Mouse (Mus musculus): ENCODE results near the gene Nim1k. TPM values are rescaled to one million over a fixed set of nuclear protein-coding genes. Genes with fewer than 3 reads are reported as not detected.

The Nim1k gene
- 10 to 100 TPM; 13.2 to 13.4 TPM for total RNA-seq (2021)

DNA sequence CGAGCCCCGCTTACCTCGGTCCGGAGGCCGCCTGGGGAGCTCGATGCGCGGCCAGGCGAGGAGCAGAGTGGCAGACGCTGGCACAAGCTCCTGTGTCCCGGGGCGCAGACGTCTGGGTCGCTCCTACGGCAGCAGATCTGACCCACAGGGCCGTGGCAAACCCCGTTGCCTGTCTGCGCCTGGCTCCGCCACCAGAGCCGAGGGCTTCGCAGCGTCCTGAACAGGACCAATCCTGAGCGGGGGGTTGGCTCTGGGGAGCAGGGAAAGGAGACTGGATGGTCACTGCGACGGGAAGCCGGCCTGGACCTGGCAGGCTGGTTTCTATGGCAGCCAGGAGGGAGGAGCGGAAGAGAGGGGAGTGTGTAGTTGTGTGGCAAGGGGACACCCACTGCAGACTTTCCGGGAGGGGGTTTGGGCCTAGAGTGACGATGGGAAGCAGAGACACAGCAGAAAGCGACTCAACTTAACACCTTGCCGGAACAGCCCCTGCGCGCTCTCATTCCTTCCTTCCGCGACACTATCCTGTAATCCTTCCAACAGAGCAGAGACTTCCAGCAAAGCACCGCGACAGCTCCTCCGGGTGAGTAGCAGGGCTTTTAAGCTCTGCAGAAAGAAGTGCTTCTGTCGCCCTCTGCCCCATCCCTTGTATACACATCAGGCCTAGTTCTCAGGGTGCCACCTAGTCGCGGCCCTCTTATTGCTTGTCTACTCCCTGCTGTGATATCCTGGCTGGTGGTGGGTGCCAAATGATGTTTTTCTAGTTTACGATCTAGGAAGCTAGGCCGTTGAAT, at the start of gene Nim1k:
Gene Nim1k (minus strand): TSS at position 202 of the 791 bp plus-strand sequence.
- DNase-seq (ENCODE audit: extremely low spot score in 1 of 2, low spot score in 1 of 2) = peak; percentile 67 to 78

DNA sequence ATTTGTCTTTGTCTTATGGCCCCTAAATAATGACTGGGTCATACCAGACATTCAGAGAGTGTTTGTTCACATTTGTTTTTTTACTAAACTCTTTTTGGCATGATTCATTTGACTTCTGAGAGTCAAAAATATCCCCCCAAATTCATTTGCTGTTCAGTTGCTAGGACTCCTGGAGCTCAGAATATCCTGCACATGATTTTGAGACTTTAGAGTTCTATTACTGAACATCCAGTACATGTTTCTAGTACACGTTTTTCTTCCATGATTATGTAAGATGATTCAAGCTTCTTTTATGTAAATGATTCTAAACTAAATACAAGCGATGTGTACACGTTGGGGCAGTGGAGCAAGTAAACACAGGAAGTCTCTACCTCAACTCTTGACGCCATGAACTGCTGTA, 42.0 kb upstream of the Nim1k start:
- DNase-seq (ENCODE audit: extremely low spot score in 1 of 2, low spot score in 1 of 2) = no peak

DNA sequence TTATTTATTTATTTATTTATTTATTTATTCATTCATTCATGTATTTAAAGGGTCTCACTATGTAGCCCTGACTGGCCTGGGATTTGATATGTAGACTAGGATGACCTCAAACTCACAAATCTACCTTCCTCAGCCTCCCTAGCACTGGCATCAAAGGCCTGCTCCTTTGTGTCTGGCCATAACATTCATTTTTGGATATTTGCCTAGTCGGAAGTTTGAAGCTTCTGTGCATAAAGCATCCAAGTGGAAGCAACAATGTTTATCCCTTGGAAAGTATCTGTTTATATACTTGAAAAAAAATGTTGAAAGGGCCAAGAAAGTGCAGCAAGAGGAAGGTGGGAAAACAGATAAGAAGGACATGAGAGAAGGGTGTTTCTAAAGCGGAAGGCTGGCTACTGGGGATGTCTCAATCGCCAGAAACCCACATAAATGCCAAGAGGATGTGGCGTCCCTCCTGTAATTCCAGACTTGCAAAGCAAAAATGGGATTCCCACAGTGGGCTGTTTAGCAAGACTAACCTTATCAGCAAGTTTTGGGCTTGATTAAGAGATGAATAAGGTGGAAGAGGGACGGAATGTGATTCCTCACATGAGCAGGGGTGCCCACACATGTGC, 37.2 kb upstream of the Nim1k start:
- no peak for DNase-seq (ENCODE audit: extremely low spot score in 1 of 2, low spot score in 1 of 2)

DNA sequence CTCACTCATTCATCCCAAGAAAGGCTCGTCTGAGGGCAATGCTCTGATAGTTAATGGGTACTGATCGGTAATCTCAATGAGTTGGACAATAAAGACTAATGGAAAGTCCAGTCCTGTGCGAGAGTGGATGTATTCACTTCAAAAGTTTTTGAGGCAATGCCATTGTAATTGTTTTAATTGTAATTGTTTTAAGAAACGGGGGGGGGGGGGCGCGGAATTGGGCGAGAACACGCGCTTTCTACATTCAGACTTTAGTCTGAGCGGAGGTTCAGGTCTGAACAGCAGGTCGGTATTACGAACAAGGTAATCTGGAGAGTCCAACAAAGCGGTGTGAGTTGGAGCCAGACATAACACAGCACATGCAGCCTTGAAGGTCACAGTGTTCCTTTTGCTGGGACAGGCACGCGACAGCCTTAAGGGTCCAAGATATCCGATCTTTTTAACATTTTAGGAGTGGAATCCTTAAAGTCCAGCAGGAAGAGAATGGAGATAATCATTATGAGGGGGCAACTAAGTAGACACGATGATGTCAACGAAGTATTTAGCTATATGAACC, 36.0 kb upstream of the Nim1k start:
- DNase-seq (ENCODE audit: extremely low spot score in 1 of 2, low spot score in 1 of 2) = no peak

DNA sequence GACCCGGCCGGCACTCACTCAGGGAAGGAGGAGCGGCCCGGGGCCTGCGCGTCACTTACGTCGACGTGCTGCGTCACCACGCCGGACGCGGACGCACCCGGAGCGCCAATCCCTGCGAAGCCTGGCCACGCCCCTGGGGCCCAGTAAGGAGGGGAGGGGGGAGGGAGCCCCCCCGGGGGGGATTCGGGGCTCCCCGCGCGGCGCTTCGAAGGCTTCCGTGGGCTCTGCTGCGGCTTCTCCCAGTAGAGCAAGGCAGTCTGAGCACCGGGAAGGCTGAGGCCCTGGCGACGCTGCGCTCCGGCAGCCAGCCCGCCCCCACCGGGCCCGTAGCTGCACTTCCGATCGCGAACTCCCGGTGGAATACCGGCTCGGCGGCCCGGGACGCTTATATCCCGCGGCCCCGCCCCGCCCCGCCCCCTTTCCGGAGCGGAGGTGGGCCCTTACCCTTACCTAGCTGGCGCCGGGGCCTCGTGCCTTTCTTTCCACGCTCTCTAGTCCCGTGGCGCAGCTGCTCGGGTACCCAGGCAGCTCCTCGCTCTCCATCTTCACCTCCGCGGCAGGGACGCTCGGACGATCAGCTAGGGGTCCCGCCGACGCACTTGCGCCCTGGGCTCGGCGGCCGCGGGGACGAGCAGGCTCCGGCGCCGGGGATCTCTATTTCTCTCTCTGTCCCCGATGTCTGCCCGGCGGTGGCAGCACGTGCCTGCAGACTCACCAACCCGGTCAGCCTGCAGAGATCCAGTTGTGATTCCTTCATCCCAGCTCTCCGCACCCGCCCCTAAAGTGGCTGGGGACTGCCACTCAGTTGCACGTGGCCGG, 35.3 kb upstream of the Nim1k start, which contains the start of gene Zfp131:
Gene Zfp131 (minus strand): TSS at position 129 of the 819 bp plus-strand sequence.
- DNase-seq (ENCODE audit: extremely low spot score in 1 of 2, low spot score in 1 of 2) = peak; percentile 80 to 82

DNA sequence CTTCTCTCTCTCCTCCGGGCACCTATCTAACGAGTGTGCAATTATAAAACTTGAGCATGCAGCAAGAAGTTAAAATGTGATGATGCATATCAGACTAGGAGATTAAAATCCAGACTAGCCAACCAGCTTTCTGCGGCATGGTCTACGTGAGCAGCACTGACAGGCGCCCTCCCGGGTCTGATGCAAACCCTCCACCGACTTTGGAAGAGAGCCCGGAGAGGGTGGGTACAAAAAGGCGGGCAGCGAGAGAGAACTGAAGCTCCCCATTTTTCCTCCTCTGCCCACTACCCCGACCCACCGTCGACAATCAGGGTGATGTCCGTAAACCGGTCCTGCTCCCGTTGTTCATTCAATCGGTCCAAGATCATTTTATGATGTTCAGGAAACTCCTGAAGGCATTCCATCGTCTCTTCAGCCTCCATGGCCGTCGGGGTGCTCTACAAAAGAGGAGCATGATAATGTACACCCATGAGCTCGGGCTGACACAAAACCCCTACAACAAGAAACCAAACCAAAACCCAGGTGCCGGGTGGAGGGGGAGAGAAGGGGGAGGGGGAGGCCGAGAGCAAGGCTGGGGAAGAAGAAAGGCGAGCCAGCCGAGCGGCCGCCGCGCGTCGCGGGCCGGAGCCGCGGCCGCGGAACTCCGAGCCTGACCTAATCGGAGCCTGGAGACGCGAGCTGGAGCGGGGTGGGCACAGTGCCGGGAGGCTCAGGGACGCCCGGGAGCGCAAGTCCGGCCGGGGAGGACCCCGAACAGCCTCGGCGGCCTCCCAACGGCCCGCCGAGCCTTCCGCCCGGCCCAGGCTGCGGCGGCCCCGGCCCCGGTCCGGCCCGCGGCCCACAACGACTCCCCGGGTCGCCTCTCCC, 34.4 kb upstream of the Nim1k start:
- DNase-seq (ENCODE audit: extremely low spot score in 1 of 2, low spot score in 1 of 2) = peak; percentile 38 to 62

DNA sequence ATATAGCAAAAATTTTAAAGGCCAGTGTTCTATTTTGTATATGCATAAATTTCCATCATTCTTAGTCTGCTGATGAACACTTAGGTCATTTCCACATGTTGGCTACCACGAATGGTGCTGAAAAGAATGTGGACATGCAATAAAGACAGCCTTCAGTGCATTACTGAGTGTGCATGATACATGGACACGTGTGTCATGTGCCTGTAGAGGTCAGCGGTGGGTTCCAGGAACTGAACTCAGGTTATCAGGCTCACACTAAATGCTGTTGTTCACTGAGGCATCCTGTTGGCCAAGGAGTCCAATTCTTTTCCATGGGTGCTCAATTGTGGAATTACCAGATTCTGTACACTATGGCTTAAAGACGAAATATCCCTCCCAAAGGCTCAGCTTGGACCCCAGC, 27.9 kb upstream of the Nim1k start:
- DNase-seq (ENCODE audit: extremely low spot score in 1 of 2, low spot score in 1 of 2) = no peak

DNA sequence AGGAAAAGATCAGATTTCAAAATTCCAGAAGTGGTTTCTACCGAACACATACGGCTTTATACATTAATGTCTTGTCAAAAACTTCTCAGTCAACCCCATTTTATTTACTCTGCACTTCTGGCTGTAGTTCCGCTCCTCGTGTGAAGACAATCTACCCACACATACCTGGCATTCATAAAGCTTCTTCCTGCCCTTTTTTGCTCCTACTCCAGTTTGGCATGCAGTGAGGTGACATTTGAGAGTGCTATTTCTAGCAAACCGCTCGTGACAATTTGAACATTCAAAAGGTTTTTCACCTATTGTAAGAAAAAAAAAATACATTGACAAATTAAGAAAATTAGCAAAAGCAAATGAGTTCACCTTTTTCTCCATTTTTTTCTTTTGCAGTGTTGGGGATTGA, 12.9 kb upstream of the Nim1k start:
- DNase-seq (ENCODE audit: extremely low spot score in 1 of 2, low spot score in 1 of 2) = no peak

DNA sequence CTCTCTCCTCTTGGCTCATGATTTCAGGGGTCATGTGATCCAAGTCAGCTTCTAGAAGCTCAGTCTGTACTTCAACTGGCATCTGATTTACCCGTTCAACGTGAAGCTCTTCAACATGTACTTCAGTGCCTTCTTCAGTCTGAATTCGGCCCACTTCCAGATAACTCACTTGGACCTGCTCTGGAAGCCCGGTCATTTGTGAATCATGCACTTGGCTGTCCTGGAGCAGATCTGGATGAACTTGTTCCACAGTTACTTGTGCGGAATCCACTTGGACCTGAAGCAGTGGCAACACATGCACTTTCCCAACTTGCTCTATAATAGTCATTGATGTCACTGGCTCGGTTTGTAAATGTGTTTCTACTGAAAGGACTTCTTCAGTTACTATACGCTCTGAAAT, 10.8 kb upstream of the Nim1k start:
- no peak for DNase-seq (ENCODE audit: extremely low spot score in 1 of 2, low spot score in 1 of 2)

DNA sequence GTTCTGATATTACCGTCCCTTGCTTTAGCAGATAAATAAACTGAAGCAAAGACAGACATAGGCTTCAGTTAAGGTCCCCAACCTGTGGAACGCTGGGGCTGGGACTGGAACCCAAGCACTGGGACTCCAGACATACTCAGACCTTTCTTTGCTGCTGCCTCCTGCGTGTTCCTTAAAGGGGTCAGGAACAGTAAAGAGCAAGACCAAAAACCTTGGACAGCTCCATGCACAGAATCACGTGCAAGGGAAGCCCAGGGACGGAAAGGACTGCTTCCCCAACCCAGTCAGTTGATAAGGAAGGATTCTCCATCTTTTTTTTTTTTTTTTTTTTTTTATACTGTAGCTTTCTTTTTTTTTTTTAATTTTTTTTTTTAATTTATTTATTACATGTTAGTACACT, 1.1 kb upstream of the Nim1k start:
- no peak for DNase-seq (ENCODE audit: extremely low spot score in 1 of 2, low spot score in 1 of 2)

DNA sequence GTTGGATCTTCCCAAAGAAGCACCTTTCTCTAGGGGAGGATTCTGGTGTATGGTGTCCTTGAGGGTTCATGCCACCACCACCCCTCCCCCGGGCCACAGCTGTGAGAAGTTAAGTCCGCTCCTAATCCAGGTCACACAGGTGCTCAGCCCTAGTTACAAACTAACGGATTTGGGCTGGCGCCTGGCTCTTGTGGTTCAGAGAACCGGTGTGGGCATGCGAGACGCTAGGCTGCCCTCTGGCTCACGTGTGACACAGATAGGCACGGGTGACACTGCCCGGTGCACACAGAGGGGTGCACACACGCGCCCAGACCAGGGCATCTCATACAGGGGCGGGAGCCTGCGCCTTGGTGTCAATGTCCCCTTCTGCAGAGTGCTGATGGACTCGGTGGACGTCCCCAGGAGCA, 538 bp downstream of the Nim1k start:
- peak in 1 of 2 experiments; percentile 22 for DNase-seq (ENCODE audit: extremely low spot score in 1 of 2, low spot score in 1 of 2)

DNA sequence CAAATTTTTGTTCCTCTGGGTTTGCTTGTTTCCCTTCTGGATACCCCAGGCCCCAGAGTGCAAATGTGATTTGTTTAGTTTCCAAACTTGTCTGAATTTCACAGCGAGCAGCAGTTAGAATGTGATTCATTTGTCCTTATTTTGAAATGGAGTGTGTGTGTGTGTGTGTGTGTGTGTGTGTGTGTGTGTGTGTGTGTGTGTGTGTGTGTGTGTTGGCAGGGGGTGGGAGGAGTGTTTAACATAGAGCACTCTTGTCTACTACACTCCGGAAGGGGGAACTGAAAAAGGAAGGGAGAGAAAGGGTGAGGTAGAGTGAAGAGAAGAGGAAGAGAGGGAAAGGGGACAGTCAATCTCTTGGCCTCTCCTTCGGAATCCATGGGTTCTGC, 1.1 kb downstream of the Nim1k start:
- DNase-seq (ENCODE audit: extremely low spot score in 1 of 2, low spot score in 1 of 2) = no peak

DNA sequence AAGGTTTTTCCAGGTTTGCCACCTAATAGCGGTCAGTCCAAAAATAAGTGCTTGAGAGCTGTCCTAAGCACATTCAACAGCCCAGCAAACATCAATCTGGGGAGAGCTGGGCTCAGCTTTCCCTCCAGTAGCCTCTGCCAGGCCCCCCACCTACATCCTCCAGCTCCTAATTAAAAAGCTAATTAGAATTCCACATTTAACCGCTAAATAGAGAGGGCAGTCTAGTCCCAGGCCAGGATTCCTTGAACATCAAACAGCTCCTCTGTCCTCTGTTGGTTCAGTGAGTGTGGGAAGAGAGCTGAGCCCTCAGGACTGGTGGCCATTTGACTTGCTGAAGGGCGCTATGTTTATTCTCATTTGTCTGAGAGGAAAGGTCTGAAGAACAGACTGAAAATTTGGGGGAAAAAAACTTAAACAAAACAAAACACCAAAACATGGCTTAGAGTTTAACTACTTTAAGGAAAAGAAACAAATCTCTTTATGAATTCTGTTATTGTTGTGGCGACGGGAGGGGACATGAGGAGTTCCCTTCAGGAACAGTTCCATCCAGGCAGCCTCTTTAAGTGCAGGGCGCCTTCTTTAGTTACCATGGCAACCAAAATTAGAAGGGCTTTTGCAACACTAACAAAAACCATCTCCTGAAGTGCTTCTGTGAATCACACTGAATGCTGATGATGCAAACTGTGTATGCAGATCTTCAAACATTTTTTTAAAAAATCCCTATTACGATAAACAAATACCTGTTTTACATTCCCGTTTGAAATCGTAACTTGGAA, 1.6 kb downstream of the Nim1k start:
- no peak for DNase-seq (ENCODE audit: extremely low spot score in 1 of 2, low spot score in 1 of 2)

DNA sequence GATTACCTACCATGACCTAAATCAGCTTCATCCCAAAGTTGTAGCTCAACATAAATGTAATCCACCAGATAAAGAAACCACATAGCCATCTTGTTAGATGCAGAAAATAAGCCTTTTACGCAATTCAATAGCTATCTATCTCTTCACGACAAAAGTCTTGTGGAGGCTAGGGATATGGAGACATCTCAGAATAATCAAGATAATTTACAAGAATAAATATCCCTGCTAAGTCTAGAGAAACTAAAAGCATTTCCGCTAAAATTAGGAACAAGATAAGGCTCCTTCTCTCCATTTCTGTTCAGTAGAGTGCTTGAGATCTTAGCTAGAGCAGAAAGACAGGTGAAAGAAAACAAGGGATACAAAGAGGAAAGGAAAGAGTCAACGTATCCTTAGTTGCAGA, 8.8 kb downstream of the Nim1k start:
- no peak for DNase-seq (ENCODE audit: extremely low spot score in 1 of 2, low spot score in 1 of 2)

DNA sequence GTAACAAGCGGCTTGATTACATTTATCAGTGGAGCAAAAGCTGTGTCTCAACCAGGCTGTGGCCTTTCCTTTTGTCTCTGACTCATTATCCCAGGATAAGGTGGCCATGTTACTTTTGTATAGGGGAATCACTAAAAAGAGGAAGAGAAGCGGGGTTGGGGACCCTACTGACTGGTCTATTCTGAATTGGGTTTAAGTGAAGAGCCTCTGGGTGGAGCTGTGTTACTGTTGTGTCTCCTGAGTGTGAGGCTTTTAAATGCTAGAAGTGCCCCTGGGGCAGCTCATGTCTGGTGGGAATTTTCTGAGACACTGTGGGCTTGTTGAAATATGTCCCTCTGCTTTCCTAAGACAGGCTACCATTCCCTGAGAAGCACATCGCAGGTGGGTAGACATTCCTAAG, 12.2 kb downstream of the Nim1k start:
- DNase-seq (ENCODE audit: extremely low spot score in 1 of 2, low spot score in 1 of 2) = no peak

DNA sequence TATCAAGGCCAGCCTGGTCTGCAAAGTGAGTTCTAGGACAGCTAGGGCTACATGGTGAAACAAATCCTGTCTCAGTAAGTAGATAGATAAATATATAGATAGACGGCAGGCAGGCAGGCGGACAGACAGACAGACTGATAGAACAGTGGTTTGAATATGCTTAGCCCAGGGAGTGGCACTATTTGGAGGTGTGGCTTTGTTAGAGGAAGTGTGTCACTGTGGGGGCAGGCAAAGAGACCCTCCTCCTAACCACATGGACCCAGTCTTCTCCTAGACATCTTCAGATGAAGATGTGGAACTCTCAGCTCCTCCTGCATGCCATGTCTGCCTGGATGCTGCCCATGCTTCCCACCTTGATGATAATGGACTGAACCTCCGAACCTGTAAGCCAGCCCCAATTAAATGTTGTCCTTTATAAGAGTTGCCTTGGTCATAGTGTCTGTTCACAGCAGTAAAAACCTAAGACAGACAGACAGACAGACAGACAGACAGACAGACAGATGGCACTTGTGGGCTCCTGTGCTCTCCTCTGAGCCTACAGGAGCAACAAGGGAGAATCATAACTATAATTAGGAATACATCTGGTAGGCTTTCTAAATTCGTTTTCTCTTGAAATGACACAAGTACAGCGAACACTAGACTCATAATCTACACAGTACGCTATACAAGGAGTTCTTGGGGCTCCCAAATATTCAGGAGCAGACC, 12.8 kb downstream of the Nim1k start:
- no peak for DNase-seq (ENCODE audit: extremely low spot score in 1 of 2, low spot score in 1 of 2)

DNA sequence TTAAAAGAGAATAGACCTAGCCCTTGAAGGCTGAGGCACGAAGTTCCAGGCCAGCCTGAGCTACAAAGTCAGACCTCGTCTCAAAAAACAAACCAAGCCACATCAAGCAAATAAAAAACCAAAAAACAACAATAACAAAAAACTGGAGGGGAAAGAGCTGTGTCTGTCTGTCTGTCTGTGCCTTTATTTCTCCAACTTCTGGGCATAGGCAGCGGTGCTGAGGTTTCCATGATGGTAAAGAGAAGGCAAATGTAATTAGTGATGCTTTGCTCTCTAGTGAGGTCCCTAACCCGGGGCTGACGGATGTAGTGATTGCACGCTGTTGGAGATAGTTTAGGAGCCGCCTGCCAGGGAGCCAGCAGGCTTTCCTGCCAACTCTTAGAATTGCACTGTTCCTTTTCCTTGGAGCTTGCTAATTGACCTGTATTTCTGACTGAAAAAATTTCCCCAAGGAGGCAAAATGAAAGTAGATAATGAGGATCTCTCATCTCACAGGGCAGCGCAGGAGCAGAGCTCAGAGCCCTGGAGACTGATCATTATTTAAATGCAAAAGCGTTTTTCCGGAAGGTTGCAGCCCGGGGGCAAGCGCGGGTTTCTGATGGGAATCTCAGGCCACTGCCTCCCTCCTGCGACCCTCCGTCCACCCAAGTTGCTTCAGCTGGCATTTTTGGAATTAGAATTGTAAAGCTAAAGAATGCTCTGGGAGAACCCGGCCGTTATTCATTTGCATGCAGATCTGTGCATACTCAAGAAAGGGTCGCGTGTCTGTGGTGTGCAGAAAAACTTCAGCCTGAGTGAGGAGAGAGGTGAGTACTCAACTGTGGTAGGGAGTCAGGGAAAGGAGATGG, 14.1 kb downstream of the Nim1k start:
- DNase-seq (ENCODE audit: extremely low spot score in 1 of 2, low spot score in 1 of 2) = no peak

DNA sequence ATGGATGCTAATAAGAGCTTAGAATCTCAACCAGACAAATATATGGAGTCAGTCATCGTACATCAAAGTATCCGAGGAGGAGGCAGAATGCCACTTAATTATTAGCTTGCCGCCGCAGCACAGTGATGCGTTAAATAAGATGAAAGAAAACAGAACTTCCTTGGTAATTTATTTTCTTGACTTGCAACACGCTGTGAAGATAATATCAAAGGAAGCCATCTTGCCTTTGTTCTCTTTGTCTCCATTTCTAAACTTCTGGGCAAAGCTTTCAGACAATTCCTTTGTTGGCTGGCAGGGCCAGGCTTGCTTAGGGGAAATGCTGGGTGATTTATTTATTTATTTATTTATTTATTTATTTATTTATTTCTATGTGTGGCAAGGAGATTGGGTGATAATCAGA, 24.2 kb downstream of the Nim1k start:
- no peak for DNase-seq (ENCODE audit: extremely low spot score in 1 of 2, low spot score in 1 of 2)

Measured in layer of hippocampus, postnatal 25 days (tissue).